Mouse (Mus musculus) kidney, postnatal 4 days (tissue): ENCODE measurements at regions not wholly inside any gene's neighbourhood (a gene's known extent, or its start where the extent isn't known, plus 50 kb on each side); places are given as distances from the start of the nearest gene placed in this dataset.

Experiments
- DNase-seq, 2 experiments: peaks; one replicate each; pipeline ENCODE4 v3.0.0; 2021; ENCODE audit warnings: mixed read lengths in 2 of 2

- DNase-seq, result peak; percentile 35 to 58
Observed at GRCm38 (mm10) chr8:89316566-89317175, 272.7 kb upstream of the Sall1 start.

GRCm38 (mm10) chr8:89314907-89315306, 270.9 kb upstream of the Sall1 start:
- DNase-seq, result no peak

GRCm38 (mm10) chr8:89310696-89311214, 266.8 kb upstream of the Sall1 start:
- DNase-seq, result no peak

- DNase-seq, result no peak
Observed at GRCm38 (mm10) chr8:89309591-89309990, 265.6 kb upstream of the Sall1 start.

GRCm38 (mm10) chr8:89308950-89309349, 265.0 kb upstream of the Sall1 start:
- DNase-seq, result no peak

- DNase-seq, result no peak
Observed at GRCm38 (mm10) chr8:89308532-89308931, 264.6 kb upstream of the Sall1 start.

GRCm38 (mm10) chr8:89307601-89308000, 263.6 kb upstream of the Sall1 start:
- no peak for DNase-seq

- DNase-seq, result no peak
Observed at GRCm38 (mm10) chr8:89307085-89307484, 263.1 kb upstream of the Sall1 start.

- no peak for DNase-seq
Observed at GRCm38 (mm10) chr8:89304116-89304515, 260.2 kb upstream of the Sall1 start.

- DNase-seq, result no peak
Observed at GRCm38 (mm10) chr8:89303326-89303725, 259.4 kb upstream of the Sall1 start.

- DNase-seq, result no peak
Observed at GRCm38 (mm10) chr8:89299637-89300036, 255.7 kb upstream of the Sall1 start.

GRCm38 (mm10) chr8:89295686-89296085, 251.7 kb upstream of the Sall1 start:
- DNase-seq, result no peak

- DNase-seq, result peak in 1 of 2 experiments; percentile 42
Observed at GRCm38 (mm10) chr8:89289017-89289416, 245.1 kb upstream of the Sall1 start.

GRCm38 (mm10) chr8:89284871-89285564, 241.1 kb upstream of the Sall1 start:
- peak; percentile 31 to 55 for DNase-seq

- DNase-seq, result peak; percentile 49 to 71
Observed at GRCm38 (mm10) chr8:89283105-89284096, 239.4 kb upstream of the Sall1 start.

- DNase-seq, result no peak
Observed at GRCm38 (mm10) chr8:89279844-89280243, 235.9 kb upstream of the Sall1 start.

- DNase-seq, result no peak
Observed at GRCm38 (mm10) chr8:89279142-89279541, 235.2 kb upstream of the Sall1 start.

- no peak for DNase-seq
Observed at GRCm38 (mm10) chr8:89273276-89273675, 229.3 kb upstream of the Sall1 start.

GRCm38 (mm10) chr8:89272381-89272815, 228.4 kb upstream of the Sall1 start:
- peak; percentile 61 to 72 for DNase-seq

GRCm38 (mm10) chr8:89271381-89272355, 227.7 kb upstream of the Sall1 start:
- DNase-seq, result peak; percentile 38 to 58

- DNase-seq, result no peak
Observed at GRCm38 (mm10) chr8:89270001-89270400, 226.0 kb upstream of the Sall1 start.
